Mouse (Mus musculus): Measurements from ENCODE around the gene Mapk9. TPM values are rescaled to one million over a fixed set of nuclear protein-coding genes. Genes with fewer than 3 reads are reported as not detected.

Gene Mapk9
- polyA plus RNA-seq, 1 experiment = 11.9 TPM

- Histone ChIP-seq H3K27me3 (ENCODE audit: control insufficient read depth, insufficient read depth, low read length) (peaks cover 14% of the 10 kb centered on the region), H3K4me3 (ENCODE audit: extremely low read depth, insufficient read depth, insufficient read length) (peak within 1 kb of the TSS; percentile 19; the same call in 1 of the 2 replicates), H3K36me3 (ENCODE audit: control insufficient read depth, insufficient read depth, low read length) (no peaks in the 10 kb centered on the region), H3K27ac (ENCODE audit: insufficient read depth, low read length) (no peak within 1 kb of the TSS), H3K4me1 (ENCODE audit: control insufficient read depth, insufficient read depth, insufficient read length) (no peaks in the 10 kb centered on the region; the same call in 1 of the 2 replicates)
- peak in 1 of 2 experiments; percentile 44 for DNase-seq (ENCODE audit: low read depth in 1 of 2, low spot score in 2 of 2)
- 5% methylated on average over 93 of the region's 99 CpGs for WGBS
- TF ChIP-seq CTCF (IDR thresholded peaks at IDR 0.05; ENCODE audit: extremely low read depth, insufficient read depth, insufficient read length, insufficient replicate concordance) (peak; percentile 64; the same call in 1 of the 2 replicates), POLR2A (IDR thresholded peaks at IDR 0.05; ENCODE audit: low read depth, low read length) (no peak)
These were observed 55.3 kb downstream of the Mapk9 start, which contains the start of gene Rasgef1c for GRCm38 (mm10) chr11:49901659-49902458. Gene Rasgef1c (plus strand): TSS chr11:49901835.

- Histone ChIP-seq H3K36me3 (ENCODE audit: control insufficient read depth, insufficient read depth, low read length) (no peaks in the 10 kb centered on the region), H3K27ac (ENCODE audit: insufficient read depth, low read length) (no peak overlapping the region), H3K27me3 (ENCODE audit: control insufficient read depth, insufficient read depth, low read length) (peaks cover 14% of the 10 kb centered on the region), H3K4me3 (ENCODE audit: extremely low read depth, insufficient read depth, insufficient read length) (no peak overlapping the region), H3K4me1 (ENCODE audit: control insufficient read depth, insufficient read depth, insufficient read length) (no peaks in the 10 kb centered on the region; the same call in 1 of the 2 replicates)
- DNase-seq (ENCODE audit: low read depth in 1 of 2, low spot score in 2 of 2) = peak in 1 of 2 experiments; percentile 55
- peak; percentile 62 for TF ChIP-seq CTCF (IDR thresholded peaks at IDR 0.05; ENCODE audit: extremely low read depth, insufficient read depth, insufficient read length, insufficient replicate concordance)
- no peak for TF ChIP-seq POLR2A (IDR thresholded peaks at IDR 0.05; ENCODE audit: low read depth, low read length)
- 14% methylated on average over 7 of the region's 7 CpGs for WGBS
These were observed 56.8 kb downstream of the Mapk9 start for GRCm38 (mm10) chr11:49903333-49903732.

- H3K4me1 ChIP-seq (ENCODE audit: control insufficient read depth, insufficient read depth, insufficient read length) = no peaks in the 10 kb centered on the region
- no peak overlapping the region for H3K4me3 ChIP-seq (ENCODE audit: extremely low read depth, insufficient read depth, insufficient read length)
- TF ChIP-seq POLR2A (IDR thresholded peaks at IDR 0.05; ENCODE audit: low read depth, low read length) = no peak
- TF ChIP-seq CTCF (IDR thresholded peaks at IDR 0.05; ENCODE audit: extremely low read depth, insufficient read depth, insufficient read length, insufficient replicate concordance) = no peak
- peaks cover 3% of the 10 kb centered on the region for H3K27me3 ChIP-seq (ENCODE audit: control insufficient read depth, insufficient read depth, low read length)
- H3K36me3 ChIP-seq (ENCODE audit: control insufficient read depth, insufficient read depth, low read length) = no peaks in the 10 kb centered on the region
- 44% methylated on average over 15 of the region's 15 CpGs for WGBS
- H3K27ac ChIP-seq (ENCODE audit: insufficient read depth, low read length) = no peak overlapping the region
- DNase-seq (ENCODE audit: low read depth in 1 of 2, low spot score in 2 of 2) = no peak
These were observed 72.1 kb downstream of the Mapk9 start for GRCm38 (mm10) chr11:49918521-49919180.

- no peak for DNase-seq (ENCODE audit: low read depth in 1 of 2, low spot score in 2 of 2)
- Histone ChIP-seq H3K4me3 (ENCODE audit: extremely low read depth, insufficient read depth, insufficient read length) (no peak overlapping the region), H3K4me1 (ENCODE audit: control insufficient read depth, insufficient read depth, insufficient read length) (no peaks in the 10 kb centered on the region), H3K36me3 (ENCODE audit: control insufficient read depth, insufficient read depth, low read length) (no peaks in the 10 kb centered on the region), H3K27ac (ENCODE audit: insufficient read depth, low read length) (no peak overlapping the region), H3K27me3 (ENCODE audit: control insufficient read depth, insufficient read depth, low read length) (peaks cover 3% of the 10 kb centered on the region)
- no peak for TF ChIP-seq CTCF (IDR thresholded peaks at IDR 0.05; ENCODE audit: extremely low read depth, insufficient read depth, insufficient read length, insufficient replicate concordance)
- TF ChIP-seq POLR2A (IDR thresholded peaks at IDR 0.05; ENCODE audit: low read depth, low read length) = no peak
- WGBS = 54% methylated on average over 6 of the region's 6 CpGs
These were observed 72.8 kb downstream of the Mapk9 start for GRCm38 (mm10) chr11:49919304-49919703.

GRCm38 (mm10) chr11:49923539-49923938, 77.0 kb downstream of the Mapk9 start:
- TF ChIP-seq POLR2A (IDR thresholded peaks at IDR 0.05; ENCODE audit: low read depth, low read length) = no peak
- no peak for TF ChIP-seq CTCF (IDR thresholded peaks at IDR 0.05; ENCODE audit: extremely low read depth, insufficient read depth, insufficient read length, insufficient replicate concordance)

GRCm38 (mm10) chr11:49926183-49926582, 79.6 kb downstream of the Mapk9 start:
- no peak for DNase-seq (ENCODE audit: low read depth in 1 of 2, low spot score in 2 of 2)
- Histone ChIP-seq H3K27me3 (ENCODE audit: control insufficient read depth, insufficient read depth, low read length) (no peaks in the 10 kb centered on the region), H3K36me3 (ENCODE audit: control insufficient read depth, insufficient read depth, low read length) (no peaks in the 10 kb centered on the region), H3K4me3 (ENCODE audit: extremely low read depth, insufficient read depth, insufficient read length) (no peak overlapping the region), H3K27ac (ENCODE audit: insufficient read depth, low read length) (no peak overlapping the region), H3K4me1 (ENCODE audit: control insufficient read depth, insufficient read depth, insufficient read length) (no peaks in the 10 kb centered on the region)
- TF ChIP-seq CTCF (IDR thresholded peaks at IDR 0.05; ENCODE audit: extremely low read depth, insufficient read depth, insufficient read length, insufficient replicate concordance) = no peak
- TF ChIP-seq POLR2A (IDR thresholded peaks at IDR 0.05; ENCODE audit: low read depth, low read length) = no peak
- 72% methylated on average over 7 of the region's 7 CpGs for WGBS

More at GRCm38 (mm10) chr11:49923539-49923938, 77.0 kb downstream of the Mapk9 start:
- Histone ChIP-seq H3K27me3 (ENCODE audit: control insufficient read depth, insufficient read depth, low read length) (peaks cover 1% of the 10 kb centered on the region; the same call in 1 of the 2 replicates), H3K27ac (ENCODE audit: insufficient read depth, low read length) (no peak overlapping the region), H3K4me3 (ENCODE audit: extremely low read depth, insufficient read depth, insufficient read length) (no peak overlapping the region), H3K36me3 (ENCODE audit: control insufficient read depth, insufficient read depth, low read length) (no peaks in the 10 kb centered on the region), H3K4me1 (ENCODE audit: control insufficient read depth, insufficient read depth, insufficient read length) (no peaks in the 10 kb centered on the region)
- no peak for DNase-seq (ENCODE audit: low read depth in 1 of 2, low spot score in 2 of 2)
- 89% methylated on average over 9 of the region's 9 CpGs for WGBS

All from spleen, adult 2 months (tissue).